Mouse (Mus musculus) left cerebral cortex, postnatal 14 days (tissue): ENCODE measurements at regions not wholly inside any gene's neighbourhood (a gene's known extent, or its start where the extent isn't known, plus 50 kb on each side); places are given as distances from the start of the nearest gene placed in this dataset.
A peak's percentile ranks its signal among the peaks of the same experiment; 100 is the strongest.

Experiments
- DNase-seq, 2 experiments: peaks; one replicate each; pipeline ENCODE4 v3.0.0; 2021 to 2022; ENCODE audit warnings: low spot score in 2 of 2, mixed read lengths in 1 of 2
- intact Hi-C: fragments of 180-260 bp; cut with DNase I; formaldehyde crosslinking; loops from one replicate; pipeline ENCODE4 v1.15.1; 2025

GRCm38 (mm10) chr6:117275915-117276314, 107.6 kb downstream of the Cxcl12 start:
- intact Hi-C loops, result no loop called here
- no peak for DNase-seq

GRCm38 (mm10) chr6:117276850-117277249, 108.5 kb downstream of the Cxcl12 start:
- intact Hi-C loops, result no loop called here
- DNase-seq, result no peak

DNA sequence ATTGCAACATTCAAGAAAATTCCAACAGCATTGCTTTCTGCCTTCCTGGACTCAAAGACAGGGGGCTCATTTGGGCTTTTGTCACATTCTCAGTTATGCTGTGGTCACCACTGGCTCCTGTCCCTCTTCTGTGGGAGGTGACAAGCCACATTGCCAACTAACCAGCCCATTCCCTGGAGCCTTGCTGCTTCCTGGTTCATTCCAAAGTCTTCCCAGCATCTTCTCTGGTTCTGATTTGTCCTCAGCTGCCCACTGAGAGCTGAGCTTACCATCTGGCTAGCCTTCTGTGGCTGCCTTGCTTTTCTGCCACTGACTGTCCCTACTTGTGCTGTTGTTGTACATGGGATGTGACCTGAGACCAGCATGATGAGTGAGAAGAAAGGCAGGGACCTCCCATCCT, 111.0 kb downstream of the Cxcl12 start:
- intact Hi-C loops, result no loop called here
- peak in 1 of 2 experiments; percentile 20 for DNase-seq

- peak in 1 of 2 experiments; percentile 18 for DNase-seq
- intact Hi-C loops, result no loop called here
Measured at GRCm38 (mm10) chr6:117279786-117280411, 111.6 kb downstream of the Cxcl12 start.

DNA sequence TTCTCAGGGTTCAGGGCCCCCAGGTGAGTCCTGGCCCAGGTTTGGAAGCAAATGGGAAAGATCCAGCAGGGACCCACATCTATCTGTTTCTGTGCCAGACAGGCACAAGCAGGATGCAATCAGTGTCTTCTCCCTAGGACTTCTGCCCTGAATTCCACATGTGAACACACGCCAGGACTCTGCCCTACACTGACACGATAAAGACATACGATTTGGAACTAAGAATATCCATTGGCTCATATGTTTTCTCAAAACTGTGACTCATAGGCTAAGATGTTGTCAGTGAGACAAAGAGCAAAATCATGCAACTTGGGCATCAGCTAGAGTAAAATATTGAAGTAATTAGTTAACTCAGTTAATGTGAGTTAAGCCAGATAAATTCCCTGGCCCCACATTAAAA, 112.6 kb downstream of the Cxcl12 start:
- no peak for DNase-seq
- intact Hi-C loops, result no loop called here

DNA sequence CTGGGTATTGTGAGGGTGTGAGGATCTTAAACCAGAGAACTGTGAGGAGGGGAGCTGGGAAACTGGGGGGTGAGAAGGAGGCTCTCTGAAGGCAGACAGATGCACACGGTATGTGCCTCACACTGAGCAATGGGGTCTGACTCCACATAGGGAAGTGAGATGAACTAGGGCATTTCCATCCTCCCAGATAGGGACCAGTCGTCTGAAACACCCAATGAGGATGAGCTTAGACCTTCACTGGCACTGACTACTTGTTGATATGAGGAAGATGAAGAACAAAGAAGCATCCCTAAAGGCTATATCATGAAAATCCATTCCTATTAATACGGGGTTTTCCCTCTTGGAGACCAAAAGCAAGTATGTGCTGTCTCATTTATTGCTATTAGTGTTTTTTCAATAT, 115.3 kb downstream of the Cxcl12 start:
- intact Hi-C loops, result no loop called here
- no peak for DNase-seq

GRCm38 (mm10) chr6:117284376-117285106, 116.2 kb downstream of the Cxcl12 start:
- no peak for DNase-seq
- intact Hi-C loops, result no loop called here

- DNase-seq, result no peak
- intact Hi-C loops, result no loop called here
Measured at GRCm38 (mm10) chr6:117287396-117287795, 119.1 kb downstream of the Cxcl12 start.

DNA sequence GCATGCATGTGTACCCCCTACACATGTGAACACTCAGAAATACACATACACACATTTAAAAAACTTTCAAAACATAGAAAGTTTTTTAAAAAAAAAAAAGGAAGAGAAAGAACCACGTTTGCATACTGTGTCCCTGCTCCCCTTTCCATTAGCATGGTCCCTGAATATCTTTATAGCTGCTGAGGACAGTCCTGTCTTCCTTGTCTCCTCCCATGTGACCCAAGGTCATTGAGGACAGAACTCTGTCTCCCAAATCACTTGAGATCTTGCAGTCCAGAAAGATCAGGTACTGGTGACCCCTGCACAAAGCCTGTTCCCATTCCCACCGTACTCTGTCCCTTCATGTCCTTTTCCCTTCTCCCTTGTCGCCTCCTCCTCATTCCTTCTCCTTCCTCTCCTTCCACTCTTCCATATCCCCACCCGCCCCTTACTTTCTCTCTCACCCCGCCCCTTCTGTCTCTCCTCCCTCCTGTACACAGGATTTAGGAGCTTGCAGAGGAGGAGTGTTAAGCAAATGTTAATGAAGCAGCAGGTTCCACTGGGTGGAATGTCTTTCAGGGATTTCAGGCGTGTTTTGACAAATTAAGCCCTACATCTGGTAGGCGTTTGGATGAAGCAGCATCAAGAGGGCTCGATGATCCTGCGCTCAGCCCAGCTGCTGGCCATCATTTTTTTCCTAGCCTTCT, 125.6 kb downstream of the Cxcl12 start:
- no peak for DNase-seq
- intact Hi-C loops, result no loop called here

DNA sequence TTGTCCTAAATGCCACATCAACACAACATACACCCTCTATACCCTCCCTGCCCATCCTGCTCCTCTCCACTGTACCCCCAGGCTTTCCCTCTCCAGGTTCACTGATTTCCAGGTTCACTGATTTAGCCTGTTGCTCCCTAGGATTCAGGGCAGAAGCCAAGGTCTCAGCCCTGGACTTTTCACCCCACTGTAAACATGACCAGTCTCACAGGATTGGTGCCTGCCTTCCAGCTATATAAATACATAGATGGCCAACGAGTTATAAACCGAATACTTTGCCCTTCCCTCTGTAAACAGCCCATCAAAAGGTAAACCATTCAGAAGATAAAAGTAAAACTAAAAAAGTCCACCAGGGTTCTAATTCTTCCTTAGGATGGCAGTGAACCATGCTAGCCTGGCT, 129.6 kb downstream of the Cxcl12 start:
- DNase-seq, result no peak
- intact Hi-C loops, result no loop called here

GRCm38 (mm10) chr6:117299503-117300288, 131.4 kb downstream of the Cxcl12 start:
- DNase-seq, result no peak
- intact Hi-C loops, result no loop called here

DNA sequence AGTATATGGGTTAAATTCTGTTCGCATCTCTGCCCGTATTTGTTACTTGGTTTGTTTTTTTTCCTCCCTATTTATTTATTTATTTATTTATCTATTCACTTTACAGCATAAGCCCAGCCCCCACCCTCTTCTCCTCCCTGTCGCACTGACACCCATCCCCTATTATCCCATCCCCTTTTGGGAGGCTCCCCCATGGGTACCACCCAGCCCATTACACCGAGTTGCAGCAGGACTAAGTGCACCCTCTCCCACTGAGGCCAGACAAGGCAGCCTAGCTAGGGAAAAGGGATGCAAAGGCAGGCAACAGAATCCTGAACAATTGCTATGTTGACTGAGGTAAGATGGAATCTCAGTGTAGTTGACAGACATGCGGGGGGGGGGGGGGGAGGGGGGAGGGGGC, 135.0 kb downstream of the Cxcl12 start:
- no peak for DNase-seq
- intact Hi-C loops, result no loop called here

DNA sequence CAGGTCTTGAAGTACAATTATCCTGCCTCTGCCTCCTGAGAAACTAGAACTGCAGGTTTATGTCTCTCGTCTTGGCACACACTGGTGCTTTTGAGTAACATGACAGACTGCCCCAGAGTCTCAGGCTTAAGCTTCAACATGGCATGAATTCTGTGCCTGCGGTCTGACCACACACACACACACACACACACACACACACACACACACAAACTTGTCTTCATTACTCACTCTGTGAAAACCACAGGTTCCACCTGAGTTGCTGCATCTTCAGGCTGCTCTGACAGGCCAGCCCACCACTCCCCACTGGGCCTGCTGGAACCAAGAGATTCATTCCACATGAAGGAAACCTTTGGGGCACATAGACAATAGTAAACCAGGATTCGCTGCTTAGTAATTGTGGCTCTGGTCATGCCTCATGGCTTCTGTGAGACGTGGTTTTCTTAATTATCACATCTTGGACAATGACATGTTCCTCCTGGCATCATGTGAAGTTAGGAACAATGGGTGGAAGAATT, 137.5 kb downstream of the Cxcl12 start:
- no peak for DNase-seq
- intact Hi-C loops, result no loop called here

GRCm38 (mm10) chr6:117308636-117309035, 140.3 kb downstream of the Cxcl12 start:
- no peak for DNase-seq
- intact Hi-C loops, result no loop called here

- intact Hi-C loops, result no loop called here
- peak; percentile 60 to 75 for DNase-seq
Measured at GRCm38 (mm10) chr6:117312891-117313781, 144.8 kb downstream of the Cxcl12 start.

- intact Hi-C loops, result no loop called here
- DNase-seq, result no peak
Measured at GRCm38 (mm10) chr6:117313944-117314566, 145.7 kb downstream of the Cxcl12 start.

GRCm38 (mm10) chr6:117323301-117323700, 155.0 kb downstream of the Cxcl12 start:
- no peak for DNase-seq
- intact Hi-C loops, result no loop called here

DNA sequence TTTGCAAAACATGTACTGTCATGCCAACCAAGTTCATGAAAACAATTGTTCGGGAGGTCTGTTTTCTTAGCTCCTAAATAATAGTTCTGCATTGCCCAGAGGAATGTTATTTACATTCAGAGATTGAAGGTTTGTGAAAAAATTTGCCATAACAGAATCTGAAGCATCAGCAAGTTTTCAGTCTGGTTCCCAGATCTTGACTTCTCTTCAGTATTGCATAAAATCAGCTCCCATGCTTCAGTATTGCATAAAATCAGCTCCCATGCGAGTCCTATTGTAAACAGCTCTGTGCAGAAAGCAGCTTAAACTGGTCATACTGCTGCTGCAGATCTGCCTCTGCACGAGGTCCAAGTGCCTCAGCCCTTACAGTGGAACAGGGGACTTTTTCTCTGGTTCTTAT, 155.5 kb downstream of the Cxcl12 start:
- intact Hi-C loops, result no loop called here
- DNase-seq, result no peak
